Mouse (Mus musculus) liver, embryonic 14.5 days (tissue): Measurements from ENCODE around the gene Cdhr1.

ENCODE experiments used
- CTCF ChIP-seq: IDR thresholded peaks from 2 replicates; pipeline ENCODE4 v1.5.1; 2016; ENCODE audit warnings: antibody characterized with exemption, low read depth, control low read depth
- EP300 ChIP-seq: IDR thresholded peaks from 2 replicates; pipeline ENCODE4 v1.6.1; 2016; ENCODE audit warnings: antibody characterized with exemption, low read depth

- TF ChIP-seq EP300: no peak
- TF ChIP-seq CTCF: no peak
These were observed 4.3 kb upstream of the Cdhr1 start for GRCm38 (mm10) chr14:37102484-37102883.
